Mouse (Mus musculus) urinary bladder, postnatal 25 days (tissue): ENCODE measurements around the gene Otop2.

Experiments
- DNase-seq: peaks from one replicate; pipeline ENCODE4 v3.0.0; 2022; ENCODE audit warnings: low spot score

Gene Otop2

GRCm38 (mm10) chr11:115276780-115277603 lies 30.0 kb upstream of the Otop2 start, which contains the start of gene Fdxr:
Gene Fdxr, minus strand, starts transcription at chr11:115277050.
- peak; percentile 97 for DNase-seq

GRCm38 (mm10) chr11:115277604-115277975 lies 29.4 kb upstream of the Otop2 start:
- DNase-seq = no peak

GRCm38 (mm10) chr11:115278176-115278575 lies 28.8 kb upstream of the Otop2 start:
- DNase-seq = no peak

- DNase-seq = no peak
These were observed 27.2 kb upstream of the Otop2 start for GRCm38 (mm10) chr11:115279726-115280125.

- DNase-seq = no peak
These were observed 24.7 kb upstream of the Otop2 start for GRCm38 (mm10) chr11:115282295-115282694.

- DNase-seq = no peak
These were observed 24.1 kb upstream of the Otop2 start for GRCm38 (mm10) chr11:115282723-115283485.

- no peak for DNase-seq
These were observed 23.5 kb upstream of the Otop2 start for GRCm38 (mm10) chr11:115283486-115283765.

- DNase-seq = no peak
These were observed 22.9 kb upstream of the Otop2 start for GRCm38 (mm10) chr11:115283891-115284620.

GRCm38 (mm10) chr11:115285282-115285681 lies 21.7 kb upstream of the Otop2 start:
- DNase-seq = no peak

GRCm38 (mm10) chr11:115286201-115286993 lies 20.6 kb upstream of the Otop2 start:
- no peak for DNase-seq

- no peak for DNase-seq
These were observed 19.6 kb upstream of the Otop2 start for GRCm38 (mm10) chr11:115287386-115287785.

- DNase-seq = no peak
These were observed 18.7 kb upstream of the Otop2 start for GRCm38 (mm10) chr11:115288305-115288704.

GRCm38 (mm10) chr11:115289885-115290284 lies 17.1 kb upstream of the Otop2 start:
- DNase-seq = no peak

GRCm38 (mm10) chr11:115290314-115290713 lies 16.6 kb upstream of the Otop2 start:
- DNase-seq = no peak

GRCm38 (mm10) chr11:115290919-115291318 lies 16.0 kb upstream of the Otop2 start:
- DNase-seq = peak; percentile 47

GRCm38 (mm10) chr11:115291503-115291902 lies 15.5 kb upstream of the Otop2 start:
- no peak for DNase-seq

GRCm38 (mm10) chr11:115292631-115293375 lies 14.2 kb upstream of the Otop2 start:
- DNase-seq = no peak

- DNase-seq = no peak
These were observed 11.0 kb upstream of the Otop2 start for GRCm38 (mm10) chr11:115295939-115296338.

- no peak for DNase-seq
These were observed 10.3 kb upstream of the Otop2 start for GRCm38 (mm10) chr11:115296471-115297210.

- DNase-seq = peak; percentile 31
These were observed 9.6 kb upstream of the Otop2 start, which contains the start of gene Fads6 for GRCm38 (mm10) chr11:115297214-115297826. Gene Fads6, minus strand, starts transcription at chr11:115297663.
